Mouse (Mus musculus) spleen, adult 2 months (tissue): ENCODE data around the gene Mrrf. TPM values are rescaled to one million over a fixed set of nuclear protein-coding genes. Genes with fewer than 3 reads are reported as not detected.
"Not testable (repeated sequence)": the region's sequence is repeated elsewhere in the genome, so short reads cannot be mapped to it uniquely, and the experiment has no call there.

ENCODE experiments used
- DNase-seq, 2 experiments: peaks; one replicate each; pipeline versions ENCODE4 v3.0.0 to v3.0.0-alpha.2; 2012 to 2021; ENCODE audit warnings: low spot score in 2 of 2, low read depth in 1 of 2
- H3K27ac ChIP-seq: fragments of 200-500 bp; 2 replicates; pipeline ENCODE4 v1.5.1; 2012; ENCODE audit warnings: low read length, inconsistent platforms; ENCODE audit not compliant: insufficient read depth
- H3K27me3 ChIP-seq: fragments of 200-500 bp; 2 replicates; pipeline ENCODE4 v1.6.1; 2012; ENCODE audit warnings: mild to moderate bottlenecking, moderate library complexity, low read length, inconsistent platforms; ENCODE audit not compliant: control insufficient read depth, insufficient read depth
- H3K36me3 ChIP-seq: fragments of 200-500 bp; 2 replicates; pipeline ENCODE4 v1.6.1; 2012; ENCODE audit warnings: mild to moderate bottlenecking, low read length, inconsistent platforms; ENCODE audit not compliant: control insufficient read depth, insufficient read depth
- H3K4me1 ChIP-seq: fragments of 200-500 bp; 2 replicates; pipeline ENCODE4 v1.6.1; 2011; ENCODE audit warnings: inconsistent platforms; ENCODE audit not compliant: control insufficient read depth, insufficient read depth, insufficient read length
- H3K4me3 ChIP-seq: fragments of 200-500 bp; 2 replicates; pipeline ENCODE4 v1.5.1; 2011; ENCODE audit warnings: mild to moderate bottlenecking, inconsistent platforms; ENCODE audit not compliant: insufficient read depth, insufficient read length; ENCODE audit errors: extremely low read depth
- CTCF ChIP-seq: fragments of 200-500 bp; IDR thresholded peaks from 2 replicates; pipeline ENCODE4 v1.5.1; 2011; ENCODE audit warnings: mild to moderate bottlenecking, inconsistent platforms; ENCODE audit not compliant: insufficient read depth, insufficient read length, insufficient replicate concordance; ENCODE audit errors: extremely low read depth
- POLR2A ChIP-seq: fragments of 200-500 bp; IDR thresholded peaks from 2 replicates; pipeline ENCODE4 v1.6.1; 2011; ENCODE audit warnings: low read depth, low read length, inconsistent platforms
- WGBS: fragments of 180-500 bp; shearing (Covaris S2); methylation state at CpG from one replicate; pipeline ENCODE4 v1.1.7; 2018; 5-methylcytosine and 5-hydroxymethylcytosine counted together
- polyA plus RNA-seq: library from polyadenylated mRNA; depleted of rRNA; stranded (reverse); fragments of >200 nt; gene quantifications from 2 replicates; pipeline ENCODE4 v1.2.3, GENCODE M21; 2012

The Mrrf gene
- polyA plus RNA-seq, 1 experiment = 13.4 TPM

DNA sequence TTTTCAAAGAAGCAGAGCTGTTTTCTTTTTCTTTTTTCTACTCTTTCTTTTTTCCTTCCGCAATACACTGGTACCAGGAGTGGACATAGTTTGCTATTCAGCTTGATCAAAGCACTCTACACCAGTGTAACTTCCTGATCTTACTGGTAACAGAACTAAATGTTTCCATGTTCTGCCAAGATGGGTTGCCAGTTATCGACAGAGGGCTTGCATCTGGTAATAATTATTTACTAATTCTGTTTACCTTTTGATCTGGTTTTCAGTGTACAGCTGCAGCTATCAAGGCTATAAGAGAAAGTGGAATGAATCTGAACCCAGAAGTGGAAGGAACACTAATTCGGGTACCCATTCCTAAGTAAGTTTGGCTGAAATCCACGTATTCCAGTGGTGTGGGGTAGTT, 23.1 kb downstream of the Mrrf start:
- no peak for TF ChIP-seq POLR2A
- no peak for TF ChIP-seq CTCF
- 71% methylated on average over 4 of the region's 4 CpGs for WGBS
- H3K27ac ChIP-seq = no peak overlapping the region
- no peaks in the 10 kb centered on the region for H3K27me3 ChIP-seq
- H3K4me3 ChIP-seq = no peak overlapping the region
- no peak for DNase-seq
- peaks cover 6% of the 10 kb centered on the region for H3K36me3 ChIP-seq
- H3K4me1 ChIP-seq = no peaks in the 10 kb centered on the region

DNA sequence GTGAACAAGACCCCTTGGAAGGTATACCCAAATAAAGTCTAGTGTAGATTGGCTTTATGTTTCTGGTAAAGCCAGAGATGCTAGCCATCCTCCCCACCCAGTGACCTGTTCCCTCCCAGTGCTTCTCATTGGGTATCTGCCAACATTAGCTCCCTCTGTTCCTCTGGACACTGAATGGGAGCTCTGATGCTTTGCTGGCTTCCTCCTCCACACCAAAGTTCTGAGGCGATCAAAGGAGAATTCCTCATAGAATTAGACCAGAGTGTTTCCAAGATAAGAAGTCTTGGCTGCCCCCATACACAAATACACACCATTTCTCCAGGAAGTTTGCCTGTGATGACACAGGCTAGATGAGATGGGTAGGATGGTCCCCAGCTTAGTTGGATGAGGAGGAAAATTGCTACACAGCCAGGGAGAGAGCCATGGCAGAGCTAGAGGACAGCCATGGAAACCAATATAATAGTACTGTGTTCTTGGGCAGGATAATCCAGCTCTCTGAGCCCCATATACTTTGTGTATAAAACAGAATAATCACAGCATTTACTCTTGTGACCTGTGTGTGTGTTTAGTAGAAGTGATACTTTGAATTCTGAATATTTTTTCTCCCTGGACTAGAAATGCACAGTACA, 31.9 kb downstream of the Mrrf start:
- no peaks in the 10 kb centered on the region for H3K27me3 ChIP-seq
- no peaks in the 10 kb centered on the region for H3K4me1 ChIP-seq
- H3K36me3 ChIP-seq = no peaks in the 10 kb centered on the region
- DNase-seq = no peak
- H3K27ac ChIP-seq = no peak overlapping the region
- 82% methylated on average over 1 of the region's 1 CpGs for WGBS
- H3K4me3 ChIP-seq = no peak overlapping the region
- TF ChIP-seq CTCF = no peak
- no peak for TF ChIP-seq POLR2A

DNA sequence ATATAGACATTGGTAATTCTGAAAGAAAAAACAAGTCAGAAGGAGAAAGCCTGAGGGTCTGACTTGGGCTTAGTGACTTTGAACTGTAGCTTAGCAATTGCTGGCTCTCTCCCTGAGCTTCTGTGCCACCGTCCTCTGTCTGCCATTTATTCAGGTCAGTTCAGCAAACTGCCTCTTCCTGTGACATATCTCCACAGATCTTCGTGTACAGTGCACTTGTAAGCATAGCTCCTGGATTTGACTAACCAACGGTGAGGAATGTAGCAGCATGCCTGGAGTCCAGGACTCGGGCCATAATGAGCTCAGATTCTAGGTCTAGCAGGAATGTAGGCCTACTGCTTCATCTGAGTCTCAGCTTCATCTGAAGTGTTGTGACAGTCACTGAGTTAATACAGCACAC, 33.0 kb downstream of the Mrrf start:
- no peaks in the 10 kb centered on the region for H3K4me1 ChIP-seq
- TF ChIP-seq CTCF = no peak
- no peak for TF ChIP-seq POLR2A
- no peaks in the 10 kb centered on the region for H3K36me3 ChIP-seq
- no peaks in the 10 kb centered on the region for H3K27me3 ChIP-seq
- DNase-seq = no peak
- no peak overlapping the region for H3K27ac ChIP-seq
- no peak overlapping the region for H3K4me3 ChIP-seq
- 91% methylated on average over 4 of the region's 4 CpGs for WGBS

DNA sequence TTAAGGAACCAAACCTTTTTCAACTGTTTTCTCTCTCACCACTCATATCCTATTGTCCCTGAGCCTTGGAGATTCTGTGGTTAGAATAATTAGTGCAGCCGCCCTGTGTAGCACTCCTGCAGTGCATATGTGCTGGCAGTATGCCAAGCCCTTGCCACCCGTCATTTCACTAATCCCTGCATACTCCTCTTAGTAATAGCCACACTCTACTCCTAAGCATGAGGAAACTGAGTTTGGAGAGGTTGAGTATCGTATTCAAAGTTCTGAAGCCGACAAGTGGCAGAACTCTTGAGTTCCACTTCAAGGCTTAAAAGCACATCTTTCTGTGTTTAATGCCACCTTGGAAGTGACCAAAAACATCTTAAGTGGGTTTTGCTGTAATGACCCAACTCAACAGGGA, 35.9 kb downstream of the Mrrf start:
- DNase-seq = no peak

DNA sequence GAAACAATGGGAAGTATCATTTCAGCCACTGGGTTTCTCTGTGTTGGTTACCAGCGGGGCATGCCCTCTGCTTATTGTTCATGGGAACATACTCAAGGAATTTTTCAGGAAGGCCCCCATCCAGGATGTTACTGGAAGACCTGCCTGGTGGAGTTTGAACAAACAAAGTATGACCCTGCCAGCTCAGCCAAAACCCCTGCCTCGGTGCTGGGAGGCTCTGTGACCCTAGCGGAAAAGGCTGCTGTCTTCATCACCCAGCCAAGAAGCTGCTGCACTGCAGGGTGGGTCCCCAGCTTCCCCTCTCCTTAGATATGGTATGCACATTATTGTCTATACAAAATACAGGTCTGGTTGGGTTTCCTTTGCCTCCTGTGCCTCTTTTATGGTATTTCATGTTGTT, 36.4 kb downstream of the Mrrf start:
- peaks cover 4% of the 10 kb centered on the region for H3K36me3 ChIP-seq
- H3K4me3 ChIP-seq = no peak overlapping the region
- no peak overlapping the region for H3K27ac ChIP-seq
- 93% methylated on average over 3 of the region's 3 CpGs for WGBS
- H3K4me1 ChIP-seq = no peaks in the 10 kb centered on the region
- no peak for DNase-seq
- no peaks in the 10 kb centered on the region for H3K27me3 ChIP-seq
- TF ChIP-seq CTCF (no peak), POLR2A (no peak)

More for the DNA sequence above, 35.9 kb downstream of the Mrrf start:
- H3K4me3 ChIP-seq = no peak overlapping the region
- no peaks in the 10 kb centered on the region for H3K4me1 ChIP-seq
- peaks cover under 1% of the 10 kb centered on the region; the same call in 1 of the 2 replicates for H3K36me3 ChIP-seq
- H3K27me3 ChIP-seq = no peaks in the 10 kb centered on the region
- WGBS = 79% methylated on average over 4 of the region's 4 CpGs
- no peak for TF ChIP-seq POLR2A
- no peak for TF ChIP-seq CTCF
- no peak overlapping the region for H3K27ac ChIP-seq

DNA sequence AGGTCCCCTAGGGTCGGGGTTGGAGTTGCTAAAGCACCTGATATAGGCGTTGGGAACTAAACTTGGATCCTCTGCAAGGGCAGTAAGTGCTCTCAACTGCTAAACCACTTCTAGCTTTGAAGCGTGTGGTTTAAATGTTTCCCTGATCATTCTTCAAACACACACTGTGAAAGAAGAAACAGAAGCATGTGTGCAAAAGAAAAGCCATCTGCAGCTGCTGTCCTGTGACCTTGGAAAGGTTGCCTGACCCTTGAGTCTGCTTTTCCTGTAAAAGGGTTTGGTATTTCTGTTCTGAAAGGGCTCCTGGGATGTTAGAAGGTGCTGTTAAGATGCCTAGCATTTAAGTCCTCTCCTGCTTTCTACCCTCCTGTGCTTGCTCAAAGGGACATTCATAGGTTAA, 43.3 kb downstream of the Mrrf start:
- Histone ChIP-seq H3K27me3 (no peaks in the 10 kb centered on the region), H3K4me3 (no peak overlapping the region), H3K36me3 (peaks cover 6% of the 10 kb centered on the region), H3K4me1 (no peaks in the 10 kb centered on the region), H3K27ac (no peak overlapping the region)
- DNase-seq = no peak
- WGBS = 73% methylated on average over 3 of the region's 3 CpGs
- TF ChIP-seq POLR2A (no peak), CTCF (no peak)

DNA sequence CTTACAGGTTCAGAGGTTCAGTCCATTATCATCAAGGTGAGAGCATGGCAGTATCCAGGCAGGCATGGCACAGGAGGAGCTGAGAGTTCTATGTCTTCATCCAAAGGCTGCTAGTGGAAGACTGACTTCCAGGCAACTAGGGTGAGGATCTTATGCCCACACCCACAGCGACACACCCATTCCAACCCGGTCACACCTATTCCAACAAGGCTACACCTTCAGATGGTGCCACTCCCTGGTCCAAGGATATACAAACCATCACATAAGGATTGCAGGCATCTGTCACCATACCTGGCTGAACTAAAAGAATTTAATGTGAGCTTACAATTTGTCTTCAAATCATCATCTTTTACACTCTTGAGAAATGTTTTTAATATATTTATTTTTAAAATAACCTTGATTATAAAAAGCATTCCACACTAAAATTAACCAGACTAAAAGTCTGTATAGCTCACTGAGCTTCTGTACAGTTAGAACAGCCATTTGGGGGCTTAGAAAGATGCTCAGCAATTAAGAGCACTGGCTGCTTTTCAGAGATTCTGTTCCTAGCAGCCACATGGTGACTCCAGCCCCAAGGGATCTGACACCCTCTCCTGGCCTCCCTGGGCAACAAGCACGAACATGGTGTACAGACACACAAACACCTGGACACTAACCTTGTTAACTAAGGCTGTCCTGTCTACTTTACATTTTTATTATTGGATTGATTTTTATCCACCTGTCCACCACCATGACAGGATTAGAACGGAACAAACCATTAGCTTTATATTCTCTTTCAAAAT, 45.6 kb downstream of the Mrrf start:
- not testable (repeated sequence) for H3K36me3 ChIP-seq, H3K27ac ChIP-seq, H3K4me3 ChIP-seq, DNase-seq, H3K27me3 ChIP-seq, H3K4me1 ChIP-seq
- 91% methylated on average over 4 of the region's 4 CpGs for WGBS
